Mouse (Mus musculus) embryonic facial prominence, embryonic 15.5 days (tissue): ENCODE measurements at regions not wholly inside any gene's neighbourhood (a gene's known extent, or its start where the extent isn't known, plus 50 kb on each side); places are given as distances from the start of the nearest gene placed in this dataset.

Experiments
- ATAC-seq: fragments of 200-750 bp; cut with Nextera tagmentation; 2 replicates; pipeline ENCODE4 v1.8.0; 2017; ENCODE audit warnings: low read depth, moderate TSS enrichment; ENCODE audit not compliant: insufficient number of reproducible peaks, low FRiP score, low TSS enrichment
- H3K27ac ChIP-seq: fragments of 300-500 bp; sonication (generic); replicated peaks from 2 replicates; pipeline ENCODE4 v1.5.1; 2015; ENCODE audit warnings: mild to moderate bottlenecking, inconsistent platforms
- H3K27me3 ChIP-seq: fragments of 300-500 bp; sonication (generic); 2 replicates; pipeline ENCODE4 v1.6.1; 2015; ENCODE audit warnings: inconsistent platforms
- H3K36me3 ChIP-seq: fragments of 300-500 bp; sonication (generic); 2 replicates; pipeline ENCODE4 v1.6.1; 2015; ENCODE audit warnings: mild to moderate bottlenecking, inconsistent platforms
- H3K4me1 ChIP-seq: fragments of 300-500 bp; sonication (generic); 2 replicates; pipeline ENCODE4 v1.6.1; 2015; ENCODE audit warnings: inconsistent platforms
- H3K4me2 ChIP-seq: fragments of 300-500 bp; sonication (generic); replicated peaks from 2 replicates; pipeline ENCODE4 v1.6.1; 2015; ENCODE audit warnings: mild to moderate bottlenecking, inconsistent platforms
- H3K4me3 ChIP-seq: fragments of 300-500 bp; sonication (generic); replicated peaks from 2 replicates; pipeline ENCODE4 v1.5.1; 2015; ENCODE audit warnings: mild to moderate bottlenecking, inconsistent platforms
- H3K9ac ChIP-seq: fragments of 300-500 bp; sonication (generic); 2 replicates; pipeline ENCODE4 v1.6.1; 2015; ENCODE audit warnings: inconsistent platforms
- H3K9me3 ChIP-seq: fragments of 300-500 bp; sonication (generic); replicated peaks from 2 replicates; pipeline ENCODE4 v1.6.1; 2016; ENCODE audit warnings: inconsistent platforms
- whole genome bisulfite sequencing: fragments of 180-500 bp; shearing (Covaris S2); methylation state at CpG from one replicate; pipeline ENCODE4 v1.1.7; 2015; 5-methylcytosine and 5-hydroxymethylcytosine counted together

DNA sequence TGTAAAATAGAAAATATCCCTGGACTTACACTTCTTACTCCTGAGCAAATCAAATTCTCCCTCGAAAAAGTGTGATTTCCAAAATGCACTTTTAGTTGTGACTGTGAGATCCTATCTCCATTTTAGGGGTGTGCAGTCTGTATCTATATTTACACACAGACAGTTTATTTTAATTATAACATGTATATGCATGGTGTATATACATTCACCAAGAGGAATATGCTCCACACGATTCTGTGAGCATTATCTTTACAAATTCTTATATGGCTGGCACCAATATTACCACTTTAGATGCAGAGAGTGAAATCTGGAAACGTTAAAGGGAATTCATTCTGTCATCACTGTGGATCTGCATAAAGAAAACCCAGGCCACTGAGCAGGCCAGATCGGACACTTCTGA, 143.5 kb upstream of the Igbp1b start:
- H3K27me3 ChIP-seq = no peaks in the 10 kb centered on the region
- no peak overlapping the region for H3K27ac ChIP-seq
- no peak overlapping the region for H3K4me2 ChIP-seq
- 61% methylated on average over 4 of the region's 4 CpGs for WGBS
- H3K4me3 ChIP-seq = no peak overlapping the region
- ATAC-seq = no peak
- no peaks in the 10 kb centered on the region for H3K36me3 ChIP-seq
- H3K9ac ChIP-seq = no peak overlapping the region
- H3K9me3 ChIP-seq = no peaks in the 10 kb centered on the region
- H3K4me1 ChIP-seq = no peaks in the 10 kb centered on the region

DNA sequence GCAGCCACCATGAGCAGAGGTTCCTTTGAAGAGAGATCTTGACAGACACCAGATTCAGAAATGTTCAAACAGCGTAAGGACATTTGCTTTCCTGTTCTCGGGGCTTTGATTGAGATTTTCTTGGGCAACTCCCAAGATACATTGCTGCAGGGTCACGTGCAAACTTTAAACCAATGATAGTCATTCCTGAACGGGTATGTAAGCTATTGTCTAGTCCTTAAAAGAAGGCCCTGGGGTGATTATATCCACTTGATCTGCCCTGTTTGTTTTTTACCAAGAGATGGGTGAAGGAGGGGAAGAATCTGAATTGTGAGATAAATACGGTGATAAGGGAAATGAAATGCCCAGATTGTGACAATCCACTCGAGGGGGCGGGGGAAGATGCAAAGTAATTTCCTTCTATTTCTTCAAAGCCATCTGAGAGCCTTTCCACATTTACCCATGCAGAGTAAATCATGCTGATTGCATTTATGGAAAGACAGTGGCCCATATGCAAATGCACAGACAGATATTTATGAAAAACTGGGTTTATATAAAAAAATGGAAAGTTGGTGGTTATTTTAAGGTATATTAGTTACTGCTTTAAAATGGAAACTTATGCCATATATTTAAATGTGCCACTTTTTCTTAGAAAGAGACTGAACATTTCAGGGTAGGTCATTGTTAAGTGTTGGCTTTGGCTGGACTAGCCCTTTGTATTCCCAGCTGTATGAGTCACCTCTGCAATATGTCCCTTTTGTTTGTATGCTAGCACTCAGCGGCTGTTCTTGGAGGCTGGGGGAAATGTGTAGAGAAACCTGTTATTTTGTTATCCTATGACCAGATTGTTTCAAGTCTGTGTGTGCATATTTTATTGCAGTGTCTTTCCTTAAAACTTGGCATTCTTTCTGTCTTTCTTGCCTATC, 142.7 kb upstream of the Igbp1b start:
- no peak overlapping the region for H3K9ac ChIP-seq

DNA sequence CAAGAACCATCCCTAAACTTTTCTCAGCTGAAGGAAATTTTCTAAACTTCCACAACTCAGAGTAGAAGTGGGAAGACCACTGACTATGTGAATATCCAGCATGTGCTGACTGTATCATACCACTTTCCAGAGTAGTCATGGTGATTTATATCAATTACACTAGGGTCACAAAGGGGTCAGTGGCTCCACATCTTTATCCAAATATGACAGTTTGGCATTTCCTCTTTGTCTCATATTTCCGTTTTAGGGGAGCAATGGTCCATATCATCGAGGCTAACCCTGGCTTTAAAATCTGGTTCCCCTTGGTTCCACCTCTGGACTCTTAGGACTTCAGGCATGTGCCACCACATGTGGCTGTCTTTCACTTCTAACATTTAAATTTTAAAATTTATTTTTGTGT, 136.4 kb upstream of the Igbp1b start:
- Histone ChIP-seq H3K9me3 (no peaks in the 10 kb centered on the region), H3K9ac (no peak overlapping the region), H3K36me3 (no peaks in the 10 kb centered on the region), H3K27ac (no peak overlapping the region), H3K4me2 (no peak overlapping the region), H3K4me3 (no peak overlapping the region), H3K4me1 (no peaks in the 10 kb centered on the region), H3K27me3 (no peaks in the 10 kb centered on the region)
- 30% methylated on average over 2 of the region's 2 CpGs for WGBS
- ATAC-seq = no peak

More for the DNA sequence above, 142.7 kb upstream of the Igbp1b start:
- no peak overlapping the region for H3K4me3 ChIP-seq
- no peaks in the 10 kb centered on the region for H3K4me1 ChIP-seq
- no peaks in the 10 kb centered on the region for H3K27me3 ChIP-seq
- WGBS = 66% methylated on average over 8 of the region's 8 CpGs
- ATAC-seq = no peak
- no peak overlapping the region for H3K27ac ChIP-seq
- H3K9me3 ChIP-seq = no peaks in the 10 kb centered on the region
- H3K4me2 ChIP-seq = no peak overlapping the region
- H3K36me3 ChIP-seq = no peaks in the 10 kb centered on the region

DNA sequence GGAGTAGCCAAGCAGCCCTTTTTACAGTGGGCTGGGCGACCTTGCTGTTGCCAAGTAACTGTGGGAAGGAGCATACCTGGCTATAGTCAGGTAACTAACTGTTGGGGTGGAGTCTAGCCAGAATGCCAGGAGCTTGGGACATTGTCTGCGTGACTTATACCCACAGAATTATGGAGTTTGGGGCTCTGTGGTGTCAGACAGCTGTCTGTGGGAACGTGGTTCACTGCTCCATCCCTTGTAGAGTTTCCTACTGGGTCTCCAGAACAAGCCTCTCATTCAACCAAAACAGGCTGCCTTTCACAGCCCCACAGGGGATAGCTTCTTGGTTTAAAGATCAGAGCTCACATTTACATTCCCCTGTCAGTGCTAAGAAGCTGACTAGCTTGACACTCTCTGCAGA, 134.5 kb upstream of the Igbp1b start:
- Histone ChIP-seq H3K9ac (no peak overlapping the region), H3K27ac (no peak overlapping the region), H3K27me3 (no peaks in the 10 kb centered on the region), H3K4me2 (no peak overlapping the region), H3K9me3 (no peaks in the 10 kb centered on the region), H3K4me1 (no peaks in the 10 kb centered on the region), H3K36me3 (no peaks in the 10 kb centered on the region), H3K4me3 (no peak overlapping the region)
- no peak for ATAC-seq
- WGBS = 45% methylated on average over 3 of the region's 3 CpGs

DNA sequence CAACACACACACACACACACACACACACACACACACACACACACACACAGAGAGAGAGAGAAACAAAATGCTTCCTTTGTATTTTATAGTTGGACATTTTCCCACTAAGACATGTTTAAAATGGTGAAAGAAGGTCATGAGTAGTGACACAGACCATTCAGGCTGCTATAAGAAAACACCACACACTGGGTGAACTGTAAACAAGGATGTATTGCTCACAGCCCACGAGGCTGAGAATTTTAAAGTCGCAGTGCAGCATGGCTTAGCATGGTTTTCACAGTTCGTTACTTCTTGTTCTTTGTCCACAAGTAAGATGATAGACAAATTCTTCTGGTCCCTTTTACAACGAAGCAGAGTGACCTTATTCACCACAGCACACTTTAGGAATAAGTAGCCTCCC, 124.6 kb upstream of the Igbp1b start:
- no peak for ATAC-seq
- Histone ChIP-seq H3K9ac (no peak overlapping the region), H3K27me3 (no peaks in the 10 kb centered on the region), H3K4me3 (no peak overlapping the region), H3K4me1 (no peaks in the 10 kb centered on the region), H3K9me3 (no peaks in the 10 kb centered on the region), H3K36me3 (no peaks in the 10 kb centered on the region), H3K27ac (no peak overlapping the region), H3K4me2 (no peak overlapping the region)
- 54% methylated on average over 4 of the region's 4 CpGs for WGBS

DNA sequence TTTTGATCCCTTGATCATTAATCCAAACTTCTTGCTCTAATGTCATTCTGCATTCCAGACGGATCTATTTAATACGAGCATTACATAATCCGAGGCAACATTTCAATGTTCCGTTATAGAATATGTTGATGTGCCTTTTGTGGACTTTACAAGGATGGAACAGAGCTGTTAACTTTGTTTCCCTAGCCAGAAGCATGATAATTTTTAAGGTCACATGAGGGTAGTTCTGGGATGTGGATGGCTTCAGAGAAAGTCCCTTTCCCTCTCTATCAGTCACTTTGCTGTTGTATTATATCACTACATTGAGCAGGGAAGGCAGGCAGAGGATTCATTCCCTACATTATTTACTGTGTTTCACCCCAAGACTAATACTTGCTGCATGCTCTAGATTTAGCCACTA, 124.1 kb upstream of the Igbp1b start:
- Histone ChIP-seq H3K9ac (no peak overlapping the region), H3K4me2 (no peak overlapping the region)
- no peak for ATAC-seq

DNA sequence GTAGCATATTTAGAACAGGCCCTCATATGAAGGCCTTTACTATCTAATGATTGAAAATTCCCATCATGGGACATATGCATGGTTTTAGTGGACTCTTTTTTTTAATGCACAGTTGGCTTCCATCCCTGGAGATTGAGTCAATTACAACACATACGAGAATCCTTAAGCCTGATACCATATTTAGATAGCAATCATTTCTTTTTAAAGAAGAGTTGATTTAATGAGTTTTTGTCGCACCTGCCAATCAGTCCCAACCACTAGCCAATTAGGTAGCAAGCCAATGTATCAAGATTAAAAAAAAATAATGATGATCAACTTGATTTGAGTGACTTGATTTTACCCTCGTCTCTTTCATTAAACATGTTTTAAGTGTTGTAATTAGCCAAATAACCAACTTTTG, 103.6 kb upstream of the Igbp1b start:
- Histone ChIP-seq H3K27me3 (no peaks in the 10 kb centered on the region), H3K27ac (no peak overlapping the region), H3K4me2 (no peak overlapping the region), H3K4me1 (no peaks in the 10 kb centered on the region), H3K9ac (no peak overlapping the region), H3K9me3 (no peaks in the 10 kb centered on the region), H3K4me3 (no peak overlapping the region), H3K36me3 (no peaks in the 10 kb centered on the region)
- 63% methylated on average over 3 of the region's 3 CpGs for WGBS
- ATAC-seq = no peak

More for the DNA sequence above, 124.1 kb upstream of the Igbp1b start:
- Histone ChIP-seq H3K4me3 (no peak overlapping the region), H3K27ac (no peak overlapping the region), H3K27me3 (no peaks in the 10 kb centered on the region), H3K4me1 (no peaks in the 10 kb centered on the region), H3K36me3 (no peaks in the 10 kb centered on the region), H3K9me3 (no peaks in the 10 kb centered on the region)
- WGBS = 78% methylated on average over 4 of the region's 4 CpGs

DNA sequence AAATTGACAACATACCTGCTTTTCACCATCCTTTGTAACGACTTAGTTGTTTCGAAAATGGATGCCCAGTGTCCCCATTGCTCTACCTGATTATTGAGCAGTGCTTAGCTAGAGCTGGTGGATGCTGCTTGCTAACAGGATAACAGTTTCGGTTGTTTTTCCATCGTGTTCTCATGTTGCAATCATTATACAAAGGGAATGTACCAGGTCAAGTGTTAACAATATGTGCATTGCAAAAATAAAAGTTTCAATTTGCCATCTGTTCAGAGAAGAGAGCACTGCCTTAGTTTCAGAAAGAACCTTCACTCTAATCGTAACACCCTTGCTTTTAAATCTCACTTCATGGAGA, 96.6 kb upstream of the Igbp1b start:
- WGBS = 64% methylated on average over 5 of the region's 5 CpGs
- H3K27me3 ChIP-seq = no peaks in the 10 kb centered on the region
- no peaks in the 10 kb centered on the region for H3K36me3 ChIP-seq
- no peak overlapping the region for H3K27ac ChIP-seq
- no peak overlapping the region for H3K4me3 ChIP-seq
- no peaks in the 10 kb centered on the region for H3K4me1 ChIP-seq
- no peak overlapping the region for H3K4me2 ChIP-seq
- ATAC-seq = no peak
- no peaks in the 10 kb centered on the region for H3K9me3 ChIP-seq
- no peak overlapping the region for H3K9ac ChIP-seq

DNA sequence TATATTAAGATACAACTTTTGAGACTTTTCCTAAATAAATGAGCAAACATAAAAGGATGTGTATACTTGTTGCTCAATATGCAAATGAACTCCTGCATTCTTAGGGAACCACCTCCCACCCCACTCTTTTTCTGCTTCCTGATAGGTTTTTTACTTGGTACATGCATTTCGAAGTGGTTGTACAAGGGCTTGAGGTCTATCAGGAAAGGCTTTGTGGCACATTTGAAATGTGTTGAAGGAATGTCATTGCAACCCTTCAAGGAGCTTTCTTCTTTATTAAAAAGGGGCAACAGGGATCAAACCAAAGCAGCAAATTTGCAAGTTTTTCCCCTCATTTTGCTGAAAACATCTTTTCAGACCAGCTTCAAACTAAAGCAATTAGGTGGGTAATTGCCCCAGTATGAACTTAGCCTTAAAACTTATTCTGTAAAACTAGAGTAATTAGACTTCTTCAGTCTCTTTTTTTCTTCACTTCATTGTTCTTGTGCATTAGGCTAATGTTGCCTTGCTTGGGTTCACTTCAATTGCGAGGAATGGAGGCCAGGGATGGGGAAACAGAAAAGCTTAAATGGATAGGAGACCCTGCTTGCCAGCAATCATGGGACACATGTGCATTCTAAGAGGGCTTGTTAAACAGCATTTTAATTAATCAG, 96.1 kb upstream of the Igbp1b start:
- Histone ChIP-seq H3K9ac (no peak overlapping the region), H3K4me1 (no peaks in the 10 kb centered on the region), H3K27ac (no peak overlapping the region), H3K4me2 (no peak overlapping the region), H3K9me3 (no peaks in the 10 kb centered on the region), H3K27me3 (no peaks in the 10 kb centered on the region), H3K4me3 (no peak overlapping the region), H3K36me3 (no peaks in the 10 kb centered on the region)
- WGBS = 67% methylated on average over 2 of the region's 2 CpGs
- no peak for ATAC-seq

DNA sequence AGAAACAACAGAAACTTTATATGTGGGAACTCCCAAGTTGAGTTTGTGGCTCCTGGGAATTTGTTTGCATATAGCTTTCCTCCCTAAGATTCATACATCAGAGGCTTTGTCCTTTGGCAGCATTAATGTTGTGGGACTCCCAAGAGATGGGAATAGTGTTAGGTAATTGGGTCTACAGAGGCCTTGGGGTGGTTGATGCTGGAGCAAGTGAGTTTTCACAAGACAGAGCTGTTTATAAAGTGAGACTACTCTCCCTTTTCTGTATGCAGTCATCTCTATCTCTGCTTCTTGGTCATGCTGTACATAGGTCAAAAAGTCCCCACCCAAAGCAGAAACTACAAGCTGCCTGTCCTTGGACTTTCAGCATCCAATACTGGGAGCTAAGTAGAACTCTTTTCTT, 59.4 kb upstream of the Igbp1b start:
- no peak for ATAC-seq
- Histone ChIP-seq H3K9ac (no peak overlapping the region), H3K4me3 (no peak overlapping the region), H3K9me3 (no peaks in the 10 kb centered on the region), H3K27me3 (no peaks in the 10 kb centered on the region), H3K4me1 (no peaks in the 10 kb centered on the region), H3K27ac (no peak overlapping the region), H3K36me3 (no peaks in the 10 kb centered on the region), H3K4me2 (no peak overlapping the region)
